In genomic region chr15:82917207-82917844, GRCm38 (mm10) we compare ENCODE assay signal across 9 mouse cellular contexts.
DNase-seq lines count a peak whose midpoint lies in the region; ATAC-seq and TF ChIP-seq lines count a peak whose summit lies in the region.
"Had no signal": no experiment of that assay in that cellular context is flagged by ENCODE, and none has a peak within 500 bp of the region (broad histone marks: within the 10 kb centered on the region; RNA-seq: fewer than 3 reads in every experiment).

No protein-coding gene starts in this region.

- 44% methylated on average over 28 of the region's 28 CpGs for WGBS in heart, embryonic 12.5 days
- 36% methylated on average over 28 of the region's 28 CpGs for WGBS in hindbrain, embryonic 11.5 days
- 11% methylated on average over 27 of the region's 28 CpGs for WGBS in limb, embryonic 14.5 days
- WGBS in stomach, postnatal 0 days = 37% methylated on average over 28 of the region's 28 CpGs

- no peak for DNase-seq in heart, adult 8-10 months (ENCODE audit: low spot score)
- peak; percentile 74 for DNase-seq in brain, adult 2 months (ENCODE audit: low read depth, low spot score)
- DNase-seq in hindbrain, embryonic 11.5 days (ENCODE audit: low spot score) = peak; percentile 66
- DNase-seq in limb, embryonic 14.5 days (ENCODE audit: low spot score) = peak; percentile 77
- DNase-seq in stomach, postnatal 0 days (ENCODE audit: low spot score) = peak; percentile 44
- DNase-seq in spleen, postnatal 10 days (ENCODE audit: low spot score in 2 of 2) = no peak
- no peak for DNase-seq in adrenal gland, postnatal 25 days

- no peak for ATAC-seq in heart, embryonic 12.5 days (ENCODE audit: insufficient number of reproducible peaks, low FRiP score)
- ATAC-seq in hindbrain, embryonic 11.5 days (ENCODE audit: low FRiP score) = peak; percentile 47
- ATAC-seq in limb, embryonic 14.5 days (ENCODE audit: low FRiP score, low read depth) = peak; percentile 35; the same call in 1 of the 2 replicates
- no peak for ATAC-seq in stomach, postnatal 0 days (ENCODE audit: low FRiP score, low TSS enrichment)

- H3K27ac ChIP-seq in heart, embryonic 12.5 days (ENCODE audit: poor library complexity, severe bottlenecking) = no peak overlapping the region
- H3K27ac ChIP-seq in hindbrain, embryonic 11.5 days (ENCODE audit: low read depth, low read length) = peak overlapping the region; percentile 62
- H3K27ac ChIP-seq in limb, embryonic 14.5 days (replicated peaks; ENCODE audit: low read depth, low read length) = peak overlapping the region; percentile 15
- no peak overlapping the region for H3K27ac ChIP-seq in stomach, postnatal 0 days (replicated peaks)

- TF ChIP-seq EP300 in stomach, postnatal 0 days (optimal IDR thresholded peaks at IDR 0.05) = no peak

- peak overlapping the region; percentile 46 for H3K4me2 ChIP-seq in heart, embryonic 12.5 days
- no peak overlapping the region; the same call in 1 of the 2 replicates for H3K4me2 ChIP-seq in hindbrain, embryonic 11.5 days (replicated peaks; ENCODE audit: low read depth, low read length)
- peak overlapping the region; percentile 40 for H3K4me2 ChIP-seq in limb, embryonic 14.5 days (replicated peaks; ENCODE audit: low read depth, low read length, severe bottlenecking)
- 0 out of 2 replicates have a peak overlapping the region, but pooled peaks have one; percentile 14 for H3K4me2 ChIP-seq in stomach, postnatal 0 days (replicated peaks; ENCODE audit: low read depth)

- H3K9me3 ChIP-seq in heart, embryonic 12.5 days (replicated peaks) = no peaks in the 10 kb centered on the region
- no peaks in the 10 kb centered on the region for H3K9me3 ChIP-seq in hindbrain, embryonic 11.5 days (ENCODE audit: control insufficient read depth, low read length)
- no peaks in the 10 kb centered on the region for H3K9me3 ChIP-seq in limb, embryonic 14.5 days (ENCODE audit: control insufficient read depth, low read length)
- no peaks in the 10 kb centered on the region for H3K9me3 ChIP-seq in stomach, postnatal 0 days (ENCODE audit: control insufficient read depth, low read length)

- H3K9ac ChIP-seq in heart, embryonic 12.5 days = no peak overlapping the region
- no peak overlapping the region for H3K9ac ChIP-seq in hindbrain, embryonic 11.5 days (ENCODE audit: low read depth, low read length)
- H3K9ac ChIP-seq in limb, embryonic 14.5 days (ENCODE audit: low read depth, low read length, severe bottlenecking) = no peak overlapping the region
- H3K9ac ChIP-seq in stomach, postnatal 0 days (ENCODE audit: low read length) = no peak overlapping the region

- no peak for TF ChIP-seq POLR2A in limb, embryonic 14.5 days (IDR thresholded peaks at IDR 0.05; ENCODE audit: borderline replicate concordance, extremely low read depth, insufficient read depth, insufficient read length)

- peaks cover 58% of the 10 kb centered on the region for H3K27me3 ChIP-seq in heart, embryonic 12.5 days (replicated peaks)
- peaks cover 40% of the 10 kb centered on the region for H3K27me3 ChIP-seq in hindbrain, embryonic 11.5 days (ENCODE audit: control insufficient read depth, insufficient read depth, low read length)
- no peaks in the 10 kb centered on the region for H3K27me3 ChIP-seq in limb, embryonic 14.5 days (ENCODE audit: control insufficient read depth, insufficient read depth, low read length)
- H3K27me3 ChIP-seq in stomach, postnatal 0 days (ENCODE audit: control insufficient read depth, insufficient read depth, low read length) = no peaks in the 10 kb centered on the region

- peak; percentile 37; the same call in 1 of the 2 replicates for TF ChIP-seq CTCF in stomach, postnatal 0 days (IDR thresholded peaks at IDR 0.05; ENCODE audit: low read depth)

- H3K36me3 ChIP-seq in heart, embryonic 12.5 days = no peaks in the 10 kb centered on the region
- H3K36me3 ChIP-seq in hindbrain, embryonic 11.5 days (ENCODE audit: control insufficient read depth, insufficient read depth, low read length) = no peaks in the 10 kb centered on the region
- no peaks in the 10 kb centered on the region for H3K36me3 ChIP-seq in limb, embryonic 14.5 days (ENCODE audit: control insufficient read depth, insufficient read depth, low read length)
- no peaks in the 10 kb centered on the region for H3K36me3 ChIP-seq in stomach, postnatal 0 days (ENCODE audit: control insufficient read depth, insufficient read depth, low read length)

- H3K4me3 ChIP-seq in heart, embryonic 12.5 days = no peak overlapping the region
- no peak overlapping the region for H3K4me3 ChIP-seq in hindbrain, embryonic 11.5 days (ENCODE audit: low read depth, low read length)
- no peak overlapping the region; the same call in 1 of the 2 replicates for H3K4me3 ChIP-seq in limb, embryonic 14.5 days (replicated peaks; ENCODE audit: low read length)
- H3K4me3 ChIP-seq in stomach, postnatal 0 days (ENCODE audit: low read depth, low read length) = no peak overlapping the region
- H3K4me3 ChIP-seq: erythroblast, embryonic 14.5 days had no signal

- H3K4me1 ChIP-seq in heart, embryonic 12.5 days (replicated peaks) = peaks cover 40% of the 10 kb centered on the region
- peaks cover 15% of the 10 kb centered on the region for H3K4me1 ChIP-seq in hindbrain, embryonic 11.5 days (replicated peaks; ENCODE audit: control insufficient read depth, insufficient read depth, low read length)
- peaks cover 49% of the 10 kb centered on the region for H3K4me1 ChIP-seq in limb, embryonic 14.5 days (ENCODE audit: control insufficient read depth, insufficient read depth, low read length)
- peaks cover 4% of the 10 kb centered on the region; the same call in 1 of the 2 replicates for H3K4me1 ChIP-seq in stomach, postnatal 0 days (replicated peaks; ENCODE audit: control insufficient read depth, insufficient read depth)

Comparison
In these comparisons a context has a peak if more than half of its experiments do, and no peak if none do; other contexts are left out.
1. ATAC-seq: peak in hindbrain, embryonic 11.5 days (single experiment) and limb, embryonic 14.5 days (single experiment); none in heart, embryonic 12.5 days (single experiment) and stomach, postnatal 0 days (single experiment).
2. H3K27ac ChIP-seq: peak in hindbrain, embryonic 11.5 days (single experiment) and limb, embryonic 14.5 days (single experiment); none in heart, embryonic 12.5 days (single experiment) and stomach, postnatal 0 days (single experiment).
3. DNase-seq: peak in brain, adult 2 months (single experiment), hindbrain, embryonic 11.5 days (single experiment), limb, embryonic 14.5 days (single experiment) and stomach, postnatal 0 days (single experiment); none in heart, adult 8-10 months (single experiment), spleen, postnatal 10 days (0 of 2) and adrenal gland, postnatal 25 days (single experiment).